Mouse (Mus musculus) hindbrain, embryonic 15.5 days (tissue): ENCODE data around the gene Gm47985. TPM values are rescaled to one million over a fixed set of nuclear protein-coding genes. Genes with fewer than 3 reads are reported as not detected.
"Not testable (repeated sequence)": the region's sequence is repeated elsewhere in the genome, so short reads cannot be mapped to it uniquely, and the experiment has no call there.

Experiments used
- ATAC-seq: fragments of 200-750 bp; cut with Nextera tagmentation; 2 replicates; pipeline ENCODE4 v1.8.0; 2017; ENCODE audit warnings: low read depth, moderate number of reproducible peaks, moderate TSS enrichment; ENCODE audit not compliant: low FRiP score
- H3K27ac ChIP-seq: fragments of 300-500 bp; sonication (generic); replicated peaks from 2 replicates; pipeline ENCODE4 v1.5.1; 2015; ENCODE audit warnings: mild to moderate bottlenecking, inconsistent platforms
- H3K27me3 ChIP-seq: fragments of 300-500 bp; sonication (generic); 2 replicates; pipeline ENCODE4 v1.6.1; 2015; ENCODE audit warnings: control low read depth, inconsistent platforms
- H3K36me3 ChIP-seq: fragments of 300-500 bp; sonication (generic); 2 replicates; pipeline ENCODE4 v1.6.1; 2015; ENCODE audit warnings: control low read depth, inconsistent platforms
- H3K4me1 ChIP-seq: fragments of 300-500 bp; sonication (generic); replicated peaks from 2 replicates; pipeline ENCODE4 v1.6.1; 2015; ENCODE audit warnings: control low read depth, inconsistent platforms
- H3K4me2 ChIP-seq: fragments of 300-500 bp; sonication (generic); 2 replicates; pipeline ENCODE4 v1.6.1; 2015; ENCODE audit warnings: moderate library complexity, mild to moderate bottlenecking, inconsistent platforms
- H3K4me3 ChIP-seq: fragments of 300-500 bp; sonication (generic); 2 replicates; pipeline ENCODE4 v1.5.1; 2015; ENCODE audit warnings: mild to moderate bottlenecking, inconsistent platforms
- H3K9ac ChIP-seq: fragments of 300-500 bp; sonication (generic); 2 replicates; pipeline ENCODE4 v1.6.1; 2015; ENCODE audit warnings: inconsistent platforms
- H3K9me3 ChIP-seq: fragments of 300-500 bp; sonication (generic); 2 replicates; pipeline ENCODE4 v1.6.1; 2016; ENCODE audit warnings: control low read depth, inconsistent platforms
- WGBS: fragments of 180-500 bp; shearing (Covaris S2); methylation state at CpG from one replicate; pipeline ENCODE4 v1.1.7; 2015; 5-methylcytosine and 5-hydroxymethylcytosine counted together
- polyA plus RNA-seq: library from polyadenylated mRNA; unstranded; fragments of >200 nt; fragmentation: Nextera tagmentation; extraction: Ambion mirVana; gene quantifications from 2 replicates; pipeline ENCODE4 v1.2.1, GENCODE M21; 2015

The Gm47985 gene
- polyA plus RNA-seq, 1 experiment from 2014 or later = not detected

- not testable (repeated sequence) for H3K36me3 ChIP-seq, H3K9ac ChIP-seq, H3K9me3 ChIP-seq, H3K4me1 ChIP-seq, H3K4me3 ChIP-seq, ATAC-seq, H3K4me2 ChIP-seq, H3K27me3 ChIP-seq, H3K27ac ChIP-seq
- WGBS = 91% methylated on average over 6 of the region's 8 CpGs
These were observed 27.6 kb downstream of the Gm47985 start, which contains the start of gene Gm47996 for GRCm38 (mm10) chr1:151209824-151210355. TSS of gene Gm47996 (plus strand) at chr1:151210131.

GRCm38 (mm10) chr1:151211666-151212065 lies 29.3 kb downstream of the Gm47985 start:
- H3K36me3 ChIP-seq, H3K4me3 ChIP-seq, H3K27ac ChIP-seq, H3K9ac ChIP-seq, ATAC-seq, H3K4me2 ChIP-seq, H3K9me3 ChIP-seq, H3K27me3 ChIP-seq, H3K4me1 ChIP-seq: not testable (repeated sequence)
- WGBS = 93% methylated on average over 5 of the region's 5 CpGs

- Histone ChIP-seq H3K4me3 (no peak overlapping the region), H3K27me3 (no peaks in the 10 kb centered on the region), H3K9me3 (no peaks in the 10 kb centered on the region), H3K4me2 (no peak overlapping the region), H3K27ac (no peak overlapping the region), H3K4me1 (no peaks in the 10 kb centered on the region), H3K9ac (no peak overlapping the region), H3K36me3 (no peaks in the 10 kb centered on the region)
- ATAC-seq = no peak
- WGBS = 77% methylated on average over 2 of the region's 2 CpGs
These were observed 32.5 kb downstream of the Gm47985 start for GRCm38 (mm10) chr1:151214862-151215261.

GRCm38 (mm10) chr1:151215985-151216384 lies 33.6 kb downstream of the Gm47985 start:
- no peak for ATAC-seq
- H3K36me3 ChIP-seq = no peaks in the 10 kb centered on the region
- H3K9me3 ChIP-seq = no peaks in the 10 kb centered on the region
- H3K4me1 ChIP-seq = no peaks in the 10 kb centered on the region
- 65% methylated on average over 1 of the region's 1 CpGs for WGBS
- no peak overlapping the region for H3K4me3 ChIP-seq
- no peak overlapping the region for H3K27ac ChIP-seq
- no peak overlapping the region for H3K9ac ChIP-seq
- no peaks in the 10 kb centered on the region for H3K27me3 ChIP-seq
- no peak overlapping the region for H3K4me2 ChIP-seq

- H3K9me3 ChIP-seq = no peaks in the 10 kb centered on the region
- no peaks in the 10 kb centered on the region for H3K27me3 ChIP-seq
- no peaks in the 10 kb centered on the region for H3K4me1 ChIP-seq
- no peak overlapping the region for H3K4me2 ChIP-seq
- 66% methylated on average over 3 of the region's 3 CpGs for WGBS
- H3K27ac ChIP-seq = no peak overlapping the region
- H3K4me3 ChIP-seq = no peak overlapping the region
- no peak for ATAC-seq
- H3K9ac ChIP-seq = no peak overlapping the region
- H3K36me3 ChIP-seq = no peaks in the 10 kb centered on the region
These were observed 34.1 kb downstream of the Gm47985 start for GRCm38 (mm10) chr1:151216417-151216816.

GRCm38 (mm10) chr1:151219045-151219444 lies 36.7 kb downstream of the Gm47985 start:
- WGBS = 90% methylated on average over 5 of the region's 5 CpGs
- H3K9me3 ChIP-seq = no peaks in the 10 kb centered on the region
- no peak for ATAC-seq

GRCm38 (mm10) chr1:151220098-151220497 lies 37.8 kb downstream of the Gm47985 start:
- WGBS = 68% methylated on average over 7 of the region's 7 CpGs
- no peak overlapping the region for H3K27ac ChIP-seq

More at GRCm38 (mm10) chr1:151219045-151219444, 36.7 kb downstream of the Gm47985 start:
- Histone ChIP-seq H3K36me3 (no peaks in the 10 kb centered on the region), H3K4me3 (no peak overlapping the region), H3K27me3 (no peaks in the 10 kb centered on the region), H3K4me2 (no peak overlapping the region), H3K4me1 (no peaks in the 10 kb centered on the region), H3K27ac (no peak overlapping the region), H3K9ac (no peak overlapping the region)

GRCm38 (mm10) chr1:151222561-151223267 lies 40.4 kb downstream of the Gm47985 start:
- H3K4me3 ChIP-seq = no peak overlapping the region
- H3K9ac ChIP-seq = no peak overlapping the region
- H3K4me2 ChIP-seq = no peak overlapping the region
- H3K27me3 ChIP-seq = no peaks in the 10 kb centered on the region
- no peaks in the 10 kb centered on the region for H3K36me3 ChIP-seq
- no peaks in the 10 kb centered on the region for H3K4me1 ChIP-seq
- ATAC-seq = no peak
- no peak overlapping the region for H3K27ac ChIP-seq
- no peaks in the 10 kb centered on the region for H3K9me3 ChIP-seq
- 86% methylated on average over 10 of the region's 10 CpGs for WGBS

More at GRCm38 (mm10) chr1:151220098-151220497, 37.8 kb downstream of the Gm47985 start:
- H3K4me2 ChIP-seq = no peak overlapping the region
- no peaks in the 10 kb centered on the region for H3K36me3 ChIP-seq
- H3K4me1 ChIP-seq = no peaks in the 10 kb centered on the region
- no peak overlapping the region for H3K4me3 ChIP-seq
- no peak overlapping the region for H3K9ac ChIP-seq
- no peak for ATAC-seq
- no peaks in the 10 kb centered on the region for H3K9me3 ChIP-seq
- H3K27me3 ChIP-seq = no peaks in the 10 kb centered on the region

GRCm38 (mm10) chr1:151223377-151223776 lies 41.0 kb downstream of the Gm47985 start:
- no peak overlapping the region for H3K27ac ChIP-seq
- no peaks in the 10 kb centered on the region for H3K27me3 ChIP-seq
- 86% methylated on average over 1 of the region's 1 CpGs for WGBS
- H3K9me3 ChIP-seq = no peaks in the 10 kb centered on the region
- H3K4me1 ChIP-seq = no peaks in the 10 kb centered on the region
- no peaks in the 10 kb centered on the region for H3K36me3 ChIP-seq
- no peak for ATAC-seq
- no peak overlapping the region for H3K9ac ChIP-seq
- H3K4me3 ChIP-seq = no peak overlapping the region
- no peak overlapping the region for H3K4me2 ChIP-seq

- Histone ChIP-seq H3K27ac (no peak overlapping the region), H3K4me1 (no peaks in the 10 kb centered on the region), H3K4me3 (no peak overlapping the region), H3K9me3 (no peaks in the 10 kb centered on the region), H3K36me3 (no peaks in the 10 kb centered on the region), H3K27me3 (no peaks in the 10 kb centered on the region), H3K4me2 (no peak overlapping the region), H3K9ac (no peak overlapping the region)
- no peak for ATAC-seq
- 100% methylated on average over 1 of the region's 1 CpGs for WGBS
These were observed 42.2 kb downstream of the Gm47985 start for GRCm38 (mm10) chr1:151224536-151224935.

GRCm38 (mm10) chr1:151227506-151227905 lies 45.2 kb downstream of the Gm47985 start:
- no peaks in the 10 kb centered on the region for H3K4me1 ChIP-seq
- no peak overlapping the region for H3K4me2 ChIP-seq
- 87% methylated on average over 8 of the region's 8 CpGs for WGBS
- no peaks in the 10 kb centered on the region for H3K27me3 ChIP-seq
- H3K27ac ChIP-seq = no peak overlapping the region
- no peak overlapping the region for H3K4me3 ChIP-seq
- ATAC-seq = no peak
- no peaks in the 10 kb centered on the region for H3K9me3 ChIP-seq
- H3K36me3 ChIP-seq = no peaks in the 10 kb centered on the region
- H3K9ac ChIP-seq = no peak overlapping the region

- Histone ChIP-seq H3K9ac (no peak overlapping the region), H3K4me1 (no peaks in the 10 kb centered on the region), H3K9me3 (no peaks in the 10 kb centered on the region), H3K27ac (no peak overlapping the region), H3K4me2 (no peak overlapping the region), H3K27me3 (no peaks in the 10 kb centered on the region), H3K4me3 (no peak overlapping the region), H3K36me3 (no peaks in the 10 kb centered on the region)
- ATAC-seq = no peak
- WGBS = 78% methylated on average over 1 of the region's 1 CpGs
These were observed 46.1 kb downstream of the Gm47985 start for GRCm38 (mm10) chr1:151228320-151228989.
